In genomic region chr7:13302780-13303179, GRCm38 (mm10) we compare ENCODE assay signal across 11 mouse cellular contexts. TPM values are rescaled to one million over a fixed set of nuclear protein-coding genes. Genes with fewer than 3 reads are reported as not detected.
DNase-seq lines count a peak whose midpoint lies in the region; ATAC-seq lines count a peak whose summit lies in the region.
"Had no signal": no experiment of that assay in that cellular context is flagged by ENCODE, and none has a peak within 500 bp of the region (broad histone marks: within the 10 kb centered on the region; RNA-seq: fewer than 3 reads in every experiment).

No protein-coding gene starts in this region.

- ATAC-seq in megakaryocyte progenitor cell, adult 5-6 weeks (replicated peaks; ENCODE audit: poor library complexity): peak; percentile 96
- ATAC-seq: forebrain, embryonic 13.5 days; hindbrain, embryonic 16.5 days; midbrain, embryonic 15.5 days; Patski had no signal

- peak; percentile 47 for DNase-seq in lung, postnatal 36 days
- DNase-seq in lung, postnatal 14 days: no peak
- peak; percentile 85 for DNase-seq in MEL-GATA-1-ER (ENCODE audit: extremely low read depth, low read depth)
- DNase-seq in thymus, postnatal 25 days: peak; percentile 67
- no peak for DNase-seq in kidney, adult 18-20 months
- no peak for DNase-seq in gastrocnemius, adult 18-20 months (ENCODE audit: low spot score)

RNA-seq across cellular contexts. Expression of gene Pla2g4c, which starts 21.7 kb away (rescaled TPM):
- 0.89 and 1.2 TPM in 2 replicates for total RNA-seq in megakaryocyte progenitor cell, adult 5-6 weeks (2015)
- total RNA-seq in megakaryocyte progenitor cell, adult 5-6 weeks (2017): 1.5 and 1.8 TPM in 2 replicates
- not detected for total RNA-seq in gastrocnemius, adult 18-20 months (2021)

RNA-seq across cellular contexts. Expression of gene Zswim9, which starts 24.3 kb away (rescaled TPM):
- 2.4 and 3.2 TPM in 2 replicates for total RNA-seq in megakaryocyte progenitor cell, adult 5-6 weeks (2015)
- total RNA-seq in megakaryocyte progenitor cell, adult 5-6 weeks (2017): 3.4 and 4.7 TPM in 2 replicates
- 10 to 100 TPM; 13.6 to 14.7 TPM for total RNA-seq in gastrocnemius, adult 18-20 months (2021)

RNA-seq across cellular contexts. Expression of gene Lig1, which starts 25.7 kb away (rescaled TPM):
- total RNA-seq in megakaryocyte progenitor cell, adult 5-6 weeks (2015): 113 and 128 TPM in 2 replicates
- total RNA-seq in megakaryocyte progenitor cell, adult 5-6 weeks (2017): 76.5 and 96.9 TPM in 2 replicates
- total RNA-seq in gastrocnemius, adult 18-20 months (2021): 1 to 10 TPM in 1 of 2 experiments, under 1 TPM in 1; 0.91 to 1.4 TPM

Comparison
In these comparisons a context has a peak if more than half of its experiments do, and no peak if none do; other contexts are left out.
1. DNase-seq: peak in lung, postnatal 36 days (single experiment), MEL-GATA-1-ER (single experiment) and thymus, postnatal 25 days (single experiment); none in lung, postnatal 14 days (single experiment), kidney, adult 18-20 months (single experiment) and gastrocnemius, adult 18-20 months (single experiment).
2. RNA of gene Lig1, which starts 25.7 kb away (total RNA-seq): 76.5 to 128 TPM in megakaryocyte progenitor cell, adult 5-6 weeks; 0.91 to 1.4 TPM in gastrocnemius, adult 18-20 months; every median in the first group is over 10 times any median in the second.